Mouse (Mus musculus) liver, embryonic 14.5 days (tissue): ENCODE results near the gene Dcps.

Experiments used
- CTCF ChIP-seq: IDR thresholded peaks from 2 replicates; pipeline ENCODE4 v1.5.1; 2016; ENCODE audit warnings: antibody characterized with exemption, low read depth, control low read depth
- EP300 ChIP-seq: IDR thresholded peaks from 2 replicates; pipeline ENCODE4 v1.6.1; 2016; ENCODE audit warnings: antibody characterized with exemption, low read depth

- TF ChIP-seq CTCF (no peak), EP300 (no peak)
Measured at GRCm38 (mm10) chr9:35176124-35176659, 331 bp upstream of the Dcps start.
